ENCODE assay signal across 22 mouse cellular contexts in genomic region chr6:49225728-49226123, GRCm38 (mm10). TPM values are rescaled to one million over a fixed set of nuclear protein-coding genes. Genes with fewer than 3 reads are reported as not detected.
DNase-seq lines count a peak whose midpoint lies in the region; ATAC-seq lines count a peak whose summit lies in the region.
"Had no signal": no experiment of that assay in that cellular context is flagged by ENCODE, and none has a peak within 500 bp of the region (broad histone marks: within the 10 kb centered on the region; RNA-seq: fewer than 3 reads in every experiment).

No protein-coding gene starts in this region.

- 79% methylated on average over 3 of the region's 3 CpGs for WGBS in liver, embryonic 13.5 days (ENCODE audit: insufficient replicate concordance)
- WGBS in limb, embryonic 12.5 days = 42% methylated on average over 3 of the region's 3 CpGs
- 61% methylated on average over 3 of the region's 3 CpGs for WGBS in stomach, embryonic 16.5 days

- no peak overlapping the region for H3K4me3 ChIP-seq in liver, embryonic 13.5 days (replicated peaks)
- H3K4me3 ChIP-seq in limb, embryonic 12.5 days (replicated peaks) = no peak overlapping the region
- H3K4me3 ChIP-seq in stomach, embryonic 16.5 days (replicated peaks; ENCODE audit: low read length) = no peak overlapping the region
- H3K4me3 ChIP-seq: embryonic facial prominence, embryonic 12.5 days; forebrain, embryonic 15.5 days; heart, embryonic 10.5 days; hindbrain, embryonic 13.5 days had no signal

- no peak overlapping the region for H3K27ac ChIP-seq in liver, embryonic 13.5 days
- no peak overlapping the region for H3K27ac ChIP-seq in limb, embryonic 12.5 days
- no peak overlapping the region for H3K27ac ChIP-seq in stomach, embryonic 16.5 days (ENCODE audit: low read length)
- H3K27ac ChIP-seq: embryonic facial prominence, embryonic 12.5 days; forebrain, embryonic 15.5 days; heart, embryonic 10.5 days; hindbrain, embryonic 13.5 days had no signal

- ATAC-seq in liver, embryonic 13.5 days (ENCODE audit: low read depth) = peak; percentile 57
- 0 out of 2 replicates have a peak, but pooled peaks have one; percentile 67 for ATAC-seq in limb, embryonic 12.5 days (ENCODE audit: insufficient number of reproducible peaks, insufficient read depth, low FRiP score, low TSS enrichment, low read depth)
- ATAC-seq in stomach, embryonic 16.5 days (ENCODE audit: insufficient read depth, low FRiP score) = 0 out of 2 replicates have a peak, but pooled peaks have one; percentile 37
- ATAC-seq: CD4-positive, CD25-positive, alpha-beta regulatory T cell, adult 4 months; forebrain, embryonic 15.5 days had no signal

- no peaks in the 10 kb centered on the region for H3K9me3 ChIP-seq in liver, embryonic 13.5 days (replicated peaks)
- no peaks in the 10 kb centered on the region for H3K9me3 ChIP-seq in limb, embryonic 12.5 days
- no peaks in the 10 kb centered on the region for H3K9me3 ChIP-seq in stomach, embryonic 16.5 days (replicated peaks; ENCODE audit: control insufficient read depth, low read length)
- H3K9me3 ChIP-seq: embryonic facial prominence, embryonic 12.5 days; forebrain, embryonic 15.5 days; G1E; heart, embryonic 10.5 days; hindbrain, embryonic 13.5 days had no signal

- no peak overlapping the region for H3K4me2 ChIP-seq in liver, embryonic 13.5 days
- H3K4me2 ChIP-seq in limb, embryonic 12.5 days = no peak overlapping the region
- no peak overlapping the region for H3K4me2 ChIP-seq in stomach, embryonic 16.5 days (ENCODE audit: low read depth, low read length)
- H3K4me2 ChIP-seq: embryonic facial prominence, embryonic 12.5 days; forebrain, embryonic 15.5 days; hindbrain, embryonic 13.5 days had no signal

- no peaks in the 10 kb centered on the region for H3K36me3 ChIP-seq in liver, embryonic 13.5 days
- H3K36me3 ChIP-seq in limb, embryonic 12.5 days = no peaks in the 10 kb centered on the region
- H3K36me3 ChIP-seq in stomach, embryonic 16.5 days (ENCODE audit: control insufficient read depth, insufficient read depth, low read length) = no peaks in the 10 kb centered on the region
- H3K36me3 ChIP-seq: embryonic facial prominence, embryonic 12.5 days; forebrain, embryonic 15.5 days; heart, embryonic 10.5 days; hindbrain, embryonic 13.5 days had no signal

- no peaks in the 10 kb centered on the region for H3K27me3 ChIP-seq in liver, embryonic 13.5 days
- no peaks in the 10 kb centered on the region for H3K27me3 ChIP-seq in limb, embryonic 12.5 days
- no peaks in the 10 kb centered on the region for H3K27me3 ChIP-seq in stomach, embryonic 16.5 days (ENCODE audit: control insufficient read depth, insufficient read depth, low read length)
- H3K27me3 ChIP-seq: embryonic facial prominence, embryonic 12.5 days; forebrain, embryonic 15.5 days; hindbrain, embryonic 13.5 days had no signal

- H3K4me1 ChIP-seq in liver, embryonic 13.5 days (replicated peaks) = peaks cover 19% of the 10 kb centered on the region
- H3K4me1 ChIP-seq in limb, embryonic 12.5 days (replicated peaks) = peaks cover 19% of the 10 kb centered on the region
- peaks cover 8% of the 10 kb centered on the region; the same call in 1 of the 2 replicates for H3K4me1 ChIP-seq in stomach, embryonic 16.5 days (ENCODE audit: control insufficient read depth, insufficient read depth, low read length)
- H3K4me1 ChIP-seq: hindbrain, embryonic 13.5 days had no signal

- peak; percentile 41 for DNase-seq in heart, adult 11 months
- no peak for DNase-seq in heart, postnatal 36 days
- DNase-seq in liver, embryonic 13.5 days = no peak
- no peak for DNase-seq in liver
- no peak for DNase-seq in Muller cell, postnatal 12 days (ENCODE audit: inconsistent ontology term)
- DNase-seq: adrenal gland, postnatal 10 days; B cell, adult 2 months; cerebellum, adult 11-12 months; cerebellum, adult 9-10 months; cerebellum, postnatal 25 days; gastrocnemius, postnatal 36 days; heart, adult 18-20 months; heart, postnatal 10 days had no signal

- no peak overlapping the region for H3K9ac ChIP-seq in liver, embryonic 13.5 days
- H3K9ac ChIP-seq in limb, embryonic 12.5 days (replicated peaks) = no peak overlapping the region
- H3K9ac ChIP-seq in stomach, embryonic 16.5 days (ENCODE audit: low read length) = no peak overlapping the region
- H3K9ac ChIP-seq: embryonic facial prominence, embryonic 12.5 days; forebrain, embryonic 15.5 days; hindbrain, embryonic 13.5 days had no signal

- intact Hi-C loops in heart, postnatal 36 days (cut with DNase I) = loop anchor here (5.0 kb wide), 1 partner anchor 92 kb away; the partner anchor contains the start of gene Ccdc126

RNA-seq across cellular contexts. Expression of gene Igf2bp3, which starts 11.0 kb away (rescaled TPM):
- total RNA-seq in heart, postnatal 36 days (2021) = under 1 TPM; 0.19 to 0.22 TPM
- 21.4 and 25.4 TPM in 2 replicates for polyA plus RNA-seq in liver, embryonic 13.5 days (2015; fragmentation: Nextera tagmentation; extraction: Ambion mirVana)
- polyA plus RNA-seq in limb, embryonic 12.5 days (2016; fragmentation: Nextera tagmentation; extraction: Ambion mirVana) = 114 and 122 TPM in 2 replicates
- polyA plus RNA-seq in stomach, embryonic 16.5 days (2015; fragmentation: Nextera tagmentation; extraction: Ambion mirVana) = 47.0 and 53.6 TPM in 2 replicates
- total RNA-seq: heart, adult 18-20 months had no signal
- polyA plus RNA-seq: cortical plate, adult 2 months had no signal

RNA-seq across cellular contexts. Expression of gene Tra2a, which starts 38.1 kb away (rescaled TPM):
- 10 to 100 TPM; 26.8 to 28.4 TPM for total RNA-seq in heart, postnatal 36 days (2021)
- 51.9 and 60.9 TPM in 2 replicates for polyA plus RNA-seq in liver, embryonic 13.5 days (2015; fragmentation: Nextera tagmentation; extraction: Ambion mirVana)
- 151 and 169 TPM in 2 replicates for polyA plus RNA-seq in limb, embryonic 12.5 days (2016; fragmentation: Nextera tagmentation; extraction: Ambion mirVana)
- 85.9 and 87.7 TPM in 2 replicates for polyA plus RNA-seq in stomach, embryonic 16.5 days (2015; fragmentation: Nextera tagmentation; extraction: Ambion mirVana)
